Comparison of ENCODE assay signal across 14 mouse cellular contexts in the genomic region with DNA sequence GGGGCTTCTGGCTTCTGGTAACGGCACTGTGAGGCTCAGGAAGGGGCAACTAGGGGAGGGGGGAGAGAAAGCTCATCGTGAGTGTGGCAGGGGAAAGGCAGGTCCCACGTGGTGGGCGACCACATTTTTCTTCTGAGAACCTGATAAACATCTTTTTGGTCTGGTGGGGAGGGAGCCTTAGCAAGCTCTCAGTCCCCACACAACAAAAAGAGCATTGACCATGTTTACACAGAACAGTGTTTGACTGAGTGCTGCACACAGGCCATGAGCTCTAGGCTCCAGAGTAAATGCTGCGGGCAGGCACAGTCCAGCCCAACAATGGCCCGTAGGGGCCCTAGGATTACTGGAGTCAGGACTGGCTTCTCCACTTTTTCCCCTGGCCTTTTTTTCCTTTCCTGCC. TPM values are rescaled to one million over a fixed set of nuclear protein-coding genes. Genes with fewer than 3 reads are reported as not detected.
DNase-seq lines count a peak whose midpoint lies in the region; ATAC-seq and TF ChIP-seq lines count a peak whose summit lies in the region.
"Had no signal": no experiment of that assay in that cellular context is flagged by ENCODE, and none has a peak within 500 bp of the region (broad histone marks: within the 10 kb centered on the region; RNA-seq: fewer than 3 reads in every experiment).

No protein-coding gene starts in this region.

- peak overlapping the region; percentile 94 for H3K27ac ChIP-seq in heart, embryonic 10.5 days
- H3K27ac ChIP-seq in lung, embryonic 14.5 days (ENCODE audit: low read depth) = peak overlapping the region; percentile 83
- 0 out of 2 replicates have a peak overlapping the region, but pooled peaks have one; percentile 46 for H3K27ac ChIP-seq in hindbrain, embryonic 15.5 days (replicated peaks)
- peak overlapping the region; percentile 69; the same call in 1 of the 2 replicates for H3K27ac ChIP-seq in neural tube, embryonic 15.5 days (replicated peaks)
- H3K27ac ChIP-seq in cerebellum, adult 2 months (ENCODE audit: insufficient read depth, low read length) = no peak overlapping the region

- no peaks in the 10 kb centered on the region for H3K27me3 ChIP-seq in heart, embryonic 10.5 days (ENCODE audit: insufficient read depth, poor library complexity, severe bottlenecking)
- no peaks in the 10 kb centered on the region for H3K27me3 ChIP-seq in lung, embryonic 14.5 days (ENCODE audit: insufficient read depth, low read length)
- H3K27me3 ChIP-seq in hindbrain, embryonic 15.5 days = no peaks in the 10 kb centered on the region
- H3K27me3 ChIP-seq in neural tube, embryonic 15.5 days (replicated peaks) = no peaks in the 10 kb centered on the region
- H3K27me3 ChIP-seq in cerebellum, adult 2 months (ENCODE audit: control insufficient read depth, insufficient read depth, low read length) = no peaks in the 10 kb centered on the region

- no peak overlapping the region for H3K4me3 ChIP-seq in heart, embryonic 10.5 days
- no peak overlapping the region for H3K4me3 ChIP-seq in lung, embryonic 14.5 days (ENCODE audit: low read depth, low read length)
- no peak overlapping the region for H3K4me3 ChIP-seq in hindbrain, embryonic 15.5 days
- no peak overlapping the region for H3K4me3 ChIP-seq in neural tube, embryonic 15.5 days (replicated peaks)
- H3K4me3 ChIP-seq in cerebellum, adult 2 months (replicated peaks; ENCODE audit: insufficient read depth, low read depth, low read length) = no peak overlapping the region

- TF ChIP-seq POLR2A in cerebellum, adult 2 months (IDR thresholded peaks at IDR 0.05; ENCODE audit: borderline replicate concordance, insufficient read depth, low read length) = no peak

- whole genome bisulfite sequencing in heart, embryonic 10.5 days = 30% methylated on average over 6 of the region's 6 CpGs
- 15% methylated on average over 6 of the region's 6 CpGs for WGBS in lung, embryonic 14.5 days
- 32% methylated on average over 6 of the region's 6 CpGs for WGBS in hindbrain, embryonic 15.5 days
- 42% methylated on average over 6 of the region's 6 CpGs for WGBS in neural tube, embryonic 15.5 days
- WGBS in cerebellum, adult 2 months = 66% methylated on average over 6 of the region's 6 CpGs

- peak overlapping the region; percentile 36; the same call in 1 of the 2 replicates for H3K9ac ChIP-seq in lung, embryonic 14.5 days
- no peak overlapping the region for H3K9ac ChIP-seq in hindbrain, embryonic 15.5 days
- no peak overlapping the region for H3K9ac ChIP-seq in neural tube, embryonic 15.5 days (replicated peaks)

- no peak for TF ChIP-seq CTCF in lung, embryonic 14.5 days (IDR thresholded peaks at IDR 0.05; ENCODE audit: low read depth)
- TF ChIP-seq CTCF in cerebellum, adult 2 months (IDR thresholded peaks at IDR 0.05; ENCODE audit: borderline replicate concordance, insufficient read depth, low read depth, low read length) = no peak

- H3K4me1 ChIP-seq in heart, embryonic 10.5 days = peaks cover 82% of the 10 kb centered on the region
- H3K4me1 ChIP-seq in lung, embryonic 14.5 days (ENCODE audit: insufficient read depth) = peaks cover 48% of the 10 kb centered on the region
- peaks cover 26% of the 10 kb centered on the region for H3K4me1 ChIP-seq in hindbrain, embryonic 15.5 days (replicated peaks)
- peaks cover 41% of the 10 kb centered on the region for H3K4me1 ChIP-seq in neural tube, embryonic 15.5 days
- H3K4me1 ChIP-seq in cerebellum, adult 2 months (ENCODE audit: control insufficient read depth, insufficient read depth, low read length) = peaks cover 7% of the 10 kb centered on the region

- peaks cover 15% of the 10 kb centered on the region for H3K36me3 ChIP-seq in heart, embryonic 10.5 days
- H3K36me3 ChIP-seq in lung, embryonic 14.5 days (ENCODE audit: insufficient read depth) = peaks cover 16% of the 10 kb centered on the region
- H3K36me3 ChIP-seq in hindbrain, embryonic 15.5 days = 0 out of 2 replicates have a peak, but pooled peaks cover 2% of the 10 kb centered on the region
- peaks cover 14% of the 10 kb centered on the region for H3K36me3 ChIP-seq in neural tube, embryonic 15.5 days

- no peaks in the 10 kb centered on the region for H3K9me3 ChIP-seq in heart, embryonic 10.5 days
- no peaks in the 10 kb centered on the region for H3K9me3 ChIP-seq in lung, embryonic 14.5 days (ENCODE audit: low read depth, low read length)
- H3K9me3 ChIP-seq in hindbrain, embryonic 15.5 days = no peaks in the 10 kb centered on the region
- H3K9me3 ChIP-seq in neural tube, embryonic 15.5 days (replicated peaks) = no peaks in the 10 kb centered on the region

- no peak for ATAC-seq in lung, embryonic 14.5 days (ENCODE audit: insufficient read depth)
- no peak for ATAC-seq in hindbrain, embryonic 15.5 days (ENCODE audit: low FRiP score, low read depth)
- ATAC-seq in neural tube, embryonic 15.5 days (ENCODE audit: low FRiP score) = no peak

- H3K4me2 ChIP-seq in lung, embryonic 14.5 days = no peak overlapping the region
- no peak overlapping the region for H3K4me2 ChIP-seq in hindbrain, embryonic 15.5 days
- no peak overlapping the region for H3K4me2 ChIP-seq in neural tube, embryonic 15.5 days

- DNase-seq in heart, embryonic 10.5 days (ENCODE audit: low spot score) = no peak
- DNase-seq in heart, postnatal 4 days = no peak
- DNase-seq in lung, embryonic 14.5 days = peak; percentile 63
- no peak for DNase-seq in lung, adult 18-20 months
- no peak for DNase-seq in cerebellum, adult 2 months
- no peak for DNase-seq in adrenal gland, adult 2 months
- DNase-seq: adrenal gland, postnatal 14 days; B cell, adult 2 months; cerebellum, postnatal 14 days; kidney, adult 2 months; thymus, adult 2 months had no signal

RNA-seq across cellular contexts. Expression of gene Mrpl23, which starts 6.3 kb away (rescaled TPM):
- polyA plus RNA-seq in heart, embryonic 10.5 days (2016; fragmentation: Nextera tagmentation; extraction: Ambion mirVana) = 17.1 and 25.1 TPM in 2 replicates
- total RNA-seq in heart, postnatal 4 days (2021) = 1 to 10 TPM; 3.7 to 6.4 TPM
- polyA plus RNA-seq in lung, embryonic 14.5 days (2014; fragmentation: Nextera tagmentation; extraction: Ambion mirVana) = 20.3 and 31.0 TPM in 2 replicates
- 21.1 and 21.6 TPM in 2 replicates for polyA plus RNA-seq in hindbrain, embryonic 15.5 days (2015; fragmentation: Nextera tagmentation; extraction: Ambion mirVana)
- 21.0 and 27.9 TPM in 2 replicates for polyA plus RNA-seq in neural tube, embryonic 15.5 days (2015; fragmentation: Nextera tagmentation; extraction: Ambion mirVana)
- polyA plus RNA-seq in cerebellum, adult 2 months (2012; rRNA removed) = 81.9 and 87.2 TPM in 2 replicates
- 1 to 10 TPM; 2.2 to 8.0 TPM for total RNA-seq in adrenal gland, adult 2 months (2021)
- 6.9 and 7.6 TPM in 2 replicates for polyA plus RNA-seq in adrenal gland, adult 2 months (2012; rRNA removed)

RNA-seq across cellular contexts. Expression of gene Tnnt3, which starts 40.1 kb away (rescaled TPM):
- 9.5 and 10.4 TPM in 2 replicates for polyA plus RNA-seq in heart, embryonic 10.5 days (2016; fragmentation: Nextera tagmentation; extraction: Ambion mirVana)
- 10 to 100 TPM in 1 of 2 experiments, under 1 TPM in 1; 0.98 to 10.9 TPM for total RNA-seq in heart, postnatal 4 days (2021)
- 1.5 and 2.5 TPM in 2 replicates for polyA plus RNA-seq in lung, embryonic 14.5 days (2014; fragmentation: Nextera tagmentation; extraction: Ambion mirVana)
- 3.3 and 3.6 TPM in 2 replicates for polyA plus RNA-seq in hindbrain, embryonic 15.5 days (2015; fragmentation: Nextera tagmentation; extraction: Ambion mirVana)
- polyA plus RNA-seq in neural tube, embryonic 15.5 days (2015; fragmentation: Nextera tagmentation; extraction: Ambion mirVana) = 14.9 and 26.9 TPM in 2 replicates
- polyA plus RNA-seq in cerebellum, adult 2 months (2012; rRNA removed) = 0.39 and 0.65 TPM in 2 replicates
- not detected for total RNA-seq in adrenal gland, adult 2 months (2021)
- 0.52 TPM in 1 of 2 replicates, not detected in the other for polyA plus RNA-seq in adrenal gland, adult 2 months (2012; rRNA removed)
- total RNA-seq: left cerebral cortex, postnatal 10 days had no signal
